Mouse (Mus musculus) MEL (cell line): ENCODE results near the gene Elmsan1.

Experiments used
- CTCF ChIP-seq, 3 experiments: IDR thresholded peaks in 2 of 3; conservative IDR thresholded peaks in 1 of 3; 2 replicates each; pipeline ENCODE4 v1.5.1; 2011 to 2012; ENCODE audit warnings: low read length in 3 of 3, low read depth in 2 of 3, mild to moderate bottlenecking in 2 of 3, improper control_type of control experiment in 1 of 3, inconsistent platforms in 1 of 3, mixed read lengths in 1 of 3, moderate library complexity in 1 of 3; ENCODE audit not compliant: control insufficient read depth in 1 of 3, insufficient read depth in 1 of 3, poor library complexity in 1 of 3, severe bottlenecking in 1 of 3
- KAT2A ChIP-seq: conservative IDR thresholded peaks from 2 replicates; pipeline ENCODE4 v1.6.1; 2012; ENCODE audit warnings: low read depth, low read length, improper control_type of control experiment, inconsistent platforms
- MAX ChIP-seq: IDR thresholded peaks from 2 replicates; pipeline ENCODE4 v1.6.1; 2011; ENCODE audit warnings: low read length, improper control_type of control experiment
- MAZ ChIP-seq: IDR thresholded peaks from 2 replicates; pipeline ENCODE4 v1.6.1; 2012; ENCODE audit warnings: low read depth, mild to moderate bottlenecking, inconsistent platforms, low read length, improper control_type of control experiment
- MYC ChIP-seq: IDR thresholded peaks from 2 replicates; pipeline ENCODE4 v1.6.1; 2011; ENCODE audit warnings: low read depth, mild to moderate bottlenecking, low read length, improper control_type of control experiment, moderate library complexity
- NRF1 ChIP-seq: IDR thresholded peaks from 2 replicates; pipeline ENCODE4 v1.6.1; 2014; ENCODE audit warnings: low read depth, mild to moderate bottlenecking, inconsistent platforms, low read length, improper control_type of control experiment, moderate library complexity; ENCODE audit not compliant: poor library complexity, insufficient read depth, severe bottlenecking
- POLR2A ChIP-seq, 2 experiments: IDR thresholded peaks; 2 replicates each; pipeline ENCODE4 v1.6.1; 2011 to 2012; ENCODE audit warnings: low read length in 2 of 2, mild to moderate bottlenecking in 2 of 2, control low read depth in 1 of 2, improper control_type of control experiment in 1 of 2, low read depth in 1 of 2, moderate library complexity in 1 of 2; ENCODE audit not compliant: control insufficient read depth in 1 of 2, insufficient read depth in 1 of 2, poor library complexity in 1 of 2
- SIN3A ChIP-seq: IDR thresholded peaks from 2 replicates; pipeline ENCODE4 v1.6.1; 2012; ENCODE audit warnings: low read length, improper control_type of control experiment, inconsistent platforms
- USF2 ChIP-seq, 2 experiments: IDR thresholded peaks; 2 replicates each; pipeline ENCODE4 v1.6.1; 2011 to 2012; ENCODE audit warnings: improper control_type of control experiment in 2 of 2, low read length in 2 of 2, borderline replicate concordance in 1 of 2, inconsistent platforms in 1 of 2, low read depth in 1 of 2, mild to moderate bottlenecking in 1 of 2; ENCODE audit not compliant: insufficient read depth in 1 of 2
- ZNF384 ChIP-seq: IDR thresholded peaks from 2 replicates; pipeline ENCODE4 v1.6.1; 2012; ENCODE audit warnings: low read depth, mild to moderate bottlenecking, inconsistent platforms, low read length, improper control_type of control experiment

- TF ChIP-seq CTCF (IDR thresholded peaks at IDR 0.05 in 2 of 3, conservative IDR thresholded peaks at IDR 0.05 in 1 of 3; ENCODE audit: control insufficient read depth in 1 of 3, insufficient read depth in 1 of 3, low read depth in 2 of 3, low read length in 3 of 3, poor library complexity in 1 of 3, severe bottlenecking in 1 of 3) (no peak), KAT2A (no peak), ZNF384 (no peak), NRF1 (no peak), MYC (no peak), POLR2A (IDR thresholded peaks at IDR 0.05; ENCODE audit: control insufficient read depth in 1 of 2, insufficient read depth in 1 of 2, low read depth in 1 of 2, low read length in 2 of 2, poor library complexity in 1 of 2) (no peak), MAZ (no peak), SIN3A (no peak), MAX (no peak), USF2 (IDR thresholded peaks at IDR 0.05; ENCODE audit: borderline replicate concordance in 1 of 2, insufficient read depth in 1 of 2, low read depth in 1 of 2, low read length in 2 of 2) (no peak)
Observed at GRCm38 (mm10) chr12:84260363-84260762, 41.7 kb upstream of the Elmsan1 start.
